Mouse (Mus musculus) forebrain, postnatal 0 days (tissue): ENCODE results near the gene Six1. TPM values are rescaled to one million over a fixed set of nuclear protein-coding genes. Genes with fewer than 3 reads are reported as not detected.
A peak's percentile ranks its signal among the peaks of the same experiment; 100 is the strongest.

Source experiments
- ATAC-seq: fragments of 200-750 bp; cut with Nextera tagmentation; 2 replicates; pipeline ENCODE4 v1.8.0; 2017; ENCODE audit warnings: mild to moderate bottlenecking, moderate library complexity
- DNase-seq: peaks from one replicate; pipeline ENCODE4 v3.0.0-alpha.2; 2015
- H3K27ac ChIP-seq: fragments of 300-500 bp; sonication (generic); 2 replicates; pipeline ENCODE4 v1.5.1; 2014; ENCODE audit warnings: low read depth, mild to moderate bottlenecking, antibody characterized with exemption, low read length, moderate library complexity, mixed read lengths
- H3K27me3 ChIP-seq: fragments of 300-500 bp; sonication (generic); 2 replicates; pipeline ENCODE4 v1.6.1; 2014; ENCODE audit warnings: mild to moderate bottlenecking, low read length, mixed read lengths; ENCODE audit not compliant: insufficient read depth
- H3K36me3 ChIP-seq: fragments of 300-500 bp; sonication (generic); 2 replicates; pipeline ENCODE4 v1.6.1; 2014; ENCODE audit warnings: mild to moderate bottlenecking, moderate library complexity; ENCODE audit not compliant: insufficient read depth
- H3K4me1 ChIP-seq: fragments of 300-500 bp; sonication (generic); 2 replicates; pipeline ENCODE4 v1.6.1; 2014; ENCODE audit warnings: antibody characterized with exemption; ENCODE audit not compliant: insufficient read depth
- H3K4me2 ChIP-seq: fragments of 300-500 bp; sonication (generic); 2 replicates; pipeline ENCODE4 v1.6.1; 2014; ENCODE audit warnings: low read depth, mild to moderate bottlenecking, moderate library complexity
- H3K4me3 ChIP-seq: fragments of 300-500 bp; sonication (generic); 2 replicates; pipeline ENCODE4 v1.5.1; 2014; ENCODE audit warnings: low read depth, low read length, mixed read lengths
- H3K9ac ChIP-seq: fragments of 300-500 bp; sonication (generic); 2 replicates; pipeline ENCODE4 v1.6.1; 2014; ENCODE audit warnings: mild to moderate bottlenecking
- H3K9me3 ChIP-seq: fragments of 300-500 bp; sonication (generic); 2 replicates; pipeline ENCODE4 v1.6.1; 2016; ENCODE audit warnings: low read length
- CTCF ChIP-seq: sonication (generic); IDR thresholded peaks from 2 replicates; pipeline ENCODE4 v1.5.1; 2016; ENCODE audit warnings: antibody characterized with exemption, control low read depth, low read depth
- WGBS: fragments of 180-500 bp; shearing (Covaris S2); extraction: QIAGEN DNeasy Blood & Tissue Kit; methylation state at CpG from one replicate; pipeline ENCODE4 v1.1.7; 2014; 5-methylcytosine and 5-hydroxymethylcytosine counted together
- polyA plus RNA-seq: library from polyadenylated mRNA; unstranded; fragments of >200 nt; fragmentation: Nextera tagmentation; extraction: Ambion mirVana; gene quantifications from 2 replicates; pipeline ENCODE4 v1.2.1, GENCODE M21; 2015
- total RNA-seq: library from RNA; depleted of rRNA; stranded (reverse); fragments of >200 nt; gene quantifications from 2 replicates; pipeline ENCODE4 v1.2.3, GENCODE M21; 2014

The Six1 gene
- total and polyA plus RNA-seq, 2 experiments from 2014 or later, result 0.62 to 0.65 TPM

- Histone ChIP-seq H3K27me3 (peaks cover 75% of the 10 kb centered on the region), H3K36me3 (no peaks in the 10 kb centered on the region), H3K27ac (no peak overlapping the region), H3K4me3 (no peak overlapping the region), H3K4me1 (no peaks in the 10 kb centered on the region), H3K4me2 (no peak overlapping the region), H3K9me3 (no peaks in the 10 kb centered on the region), H3K9ac (no peak overlapping the region)
- ATAC-seq (no peak), DNase-seq (no peak)
- WGBS, result 14% methylated on average over 5 of the region's 5 CpGs
- TF ChIP-seq CTCF, result no peak
These were observed 1.8 kb upstream of the Six1 start for GRCm38 (mm10) chr12:73055451-73055850.

GRCm38 (mm10) chr12:73054576-73055185 is 994 bp upstream of the Six1 start:
- Histone ChIP-seq H3K4me2 (no peak overlapping the region), H3K27me3 (peaks cover 82% of the 10 kb centered on the region), H3K27ac (no peak overlapping the region), H3K9me3 (no peaks in the 10 kb centered on the region), H3K4me1 (no peaks in the 10 kb centered on the region), H3K4me3 (no peak overlapping the region), H3K36me3 (no peaks in the 10 kb centered on the region), H3K9ac (no peak overlapping the region)
- no peak for ATAC-seq
- TF ChIP-seq CTCF, result no peak
- 11% methylated on average over 15 of the region's 15 CpGs for WGBS
- peak; percentile 32 for DNase-seq

- Histone ChIP-seq H3K36me3 (no peaks in the 10 kb centered on the region), H3K4me3 (no peak overlapping the region), H3K27me3 (peaks cover 94% of the 10 kb centered on the region), H3K4me1 (no peaks in the 10 kb centered on the region), H3K4me2 (peak overlapping the region; percentile 44; the same call in 1 of the 2 replicates), H3K9ac (no peak overlapping the region), H3K9me3 (no peaks in the 10 kb centered on the region), H3K27ac (no peak overlapping the region)
- ATAC-seq, result no peak; the same call in 1 of the 2 replicates
- TF ChIP-seq CTCF, result no peak
- WGBS, result 2% methylated on average over 34 of the region's 34 CpGs
- peak; percentile 68 for DNase-seq
These were observed 766 bp downstream of the Six1 start for GRCm38 (mm10) chr12:73052651-73053591.

GRCm38 (mm10) chr12:73052036-73052650 is 1.5 kb downstream of the Six1 start:
- no peak overlapping the region for H3K4me2 ChIP-seq
- no peak overlapping the region for H3K27ac ChIP-seq
- DNase-seq, result no peak
- TF ChIP-seq CTCF, result no peak
- ATAC-seq, result no peak
- no peaks in the 10 kb centered on the region for H3K9me3 ChIP-seq
- no peak overlapping the region for H3K4me3 ChIP-seq
- 1% methylated on average over 19 of the region's 19 CpGs for WGBS
- H3K27me3 ChIP-seq, result peaks cover 95% of the 10 kb centered on the region
- no peak overlapping the region for H3K9ac ChIP-seq
- no peaks in the 10 kb centered on the region for H3K4me1 ChIP-seq
- no peaks in the 10 kb centered on the region for H3K36me3 ChIP-seq

GRCm38 (mm10) chr12:73050811-73051580 is 2.7 kb downstream of the Six1 start:
- Histone ChIP-seq H3K36me3 (no peaks in the 10 kb centered on the region), H3K9ac (no peak overlapping the region), H3K27ac (no peak overlapping the region), H3K4me1 (no peaks in the 10 kb centered on the region), H3K4me3 (no peak overlapping the region), H3K9me3 (no peaks in the 10 kb centered on the region), H3K27me3 (peaks cover 95% of the 10 kb centered on the region), H3K4me2 (no peak overlapping the region)
- TF ChIP-seq CTCF, result no peak
- 1% methylated on average over 15 of the region's 15 CpGs for WGBS
- no peak for ATAC-seq
- DNase-seq, result peak; percentile 25

GRCm38 (mm10) chr12:73050305-73050704 is 3.4 kb downstream of the Six1 start:
- no peak for TF ChIP-seq CTCF
- H3K4me3 ChIP-seq, result no peak overlapping the region; the same call in 1 of the 2 replicates
- H3K9me3 ChIP-seq, result no peaks in the 10 kb centered on the region
- H3K4me2 ChIP-seq, result no peak overlapping the region
- peaks cover 96% of the 10 kb centered on the region for H3K27me3 ChIP-seq
- H3K27ac ChIP-seq, result no peak overlapping the region
- DNase-seq (no peak), ATAC-seq (no peak)
- H3K4me1 ChIP-seq, result no peaks in the 10 kb centered on the region
- H3K36me3 ChIP-seq, result no peaks in the 10 kb centered on the region
- H3K9ac ChIP-seq, result no peak overlapping the region
- WGBS, result under 1% methylated on average over 13 of the region's 13 CpGs
